Mouse (Mus musculus) CH12.LX (cell line): Measurements from ENCODE around the gene Sdhaf2.

Experiments
- MYC ChIP-seq: IDR thresholded peaks from 2 replicates; pipeline ENCODE4 v1.6.1; 2011; ENCODE audit warnings: low read depth, mild to moderate bottlenecking, improper control_type of control experiment, low read length
- RCOR1 ChIP-seq: conservative IDR thresholded peaks from 2 replicates; pipeline ENCODE4 v1.6.1; 2012; ENCODE audit warnings: low read depth, mild to moderate bottlenecking, inconsistent platforms, low read length, improper control_type of control experiment

- TF ChIP-seq RCOR1 (no peak), MYC (no peak)
These were observed 25.4 kb downstream of the Sdhaf2 start for GRCm38 (mm10) chr19:10500581-10500980.
